Mouse (Mus musculus): ENCODE measurements at regions not wholly inside any gene's neighbourhood (a gene's known extent, or its start where the extent isn't known, plus 50 kb on each side); places are given as distances from the start of the nearest gene placed in this dataset.

DNA sequence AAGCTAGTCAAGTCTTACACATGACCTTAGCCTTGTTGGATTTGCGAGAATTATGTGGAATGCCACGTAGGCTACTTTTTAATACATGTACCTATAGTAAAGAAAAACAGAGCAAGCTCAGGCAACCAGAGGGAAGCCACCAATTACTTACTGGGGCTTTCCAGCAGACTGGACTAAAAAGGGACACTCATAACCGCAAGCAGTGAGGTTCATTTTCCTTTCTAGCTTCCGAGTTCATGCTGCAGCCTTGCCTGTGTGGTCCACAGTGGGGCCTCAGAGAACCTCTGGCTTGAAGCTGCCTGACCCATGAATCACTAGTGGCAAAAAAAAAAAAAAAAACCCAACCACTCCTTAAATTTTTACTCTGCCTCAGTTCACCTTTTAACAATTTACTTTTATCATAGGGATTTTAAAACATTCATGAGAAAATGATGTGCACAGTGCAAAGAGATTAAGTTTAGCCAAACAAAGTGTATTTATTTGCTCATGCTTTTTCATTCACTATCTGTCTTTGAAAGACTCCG lies 188.6 kb upstream of the 1700066M21Rik start:
- DNase-seq (ENCODE audit: low spot score), result no peak

DNA sequence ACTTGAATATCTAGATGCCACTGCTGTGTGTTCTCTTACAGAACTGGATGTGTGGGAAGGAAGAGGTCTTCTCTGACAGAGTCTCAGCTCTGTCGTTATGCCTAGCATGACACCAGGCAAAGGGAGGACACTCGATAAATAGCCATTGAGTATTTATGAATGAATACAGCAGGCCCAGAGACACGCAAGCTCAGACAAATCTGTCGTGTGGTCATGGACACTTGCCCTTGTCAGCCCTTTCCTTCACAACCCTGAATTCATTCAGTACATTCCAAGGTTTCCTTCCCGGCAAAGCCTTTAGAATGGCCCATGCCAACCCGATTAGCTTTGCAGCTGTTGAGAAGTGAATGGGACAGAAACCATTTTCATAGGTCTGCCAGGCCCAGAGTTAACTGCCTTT lies 176.1 kb upstream of the 1700066M21Rik start:
- DNase-seq (ENCODE audit: low spot score), result no peak

DNA sequence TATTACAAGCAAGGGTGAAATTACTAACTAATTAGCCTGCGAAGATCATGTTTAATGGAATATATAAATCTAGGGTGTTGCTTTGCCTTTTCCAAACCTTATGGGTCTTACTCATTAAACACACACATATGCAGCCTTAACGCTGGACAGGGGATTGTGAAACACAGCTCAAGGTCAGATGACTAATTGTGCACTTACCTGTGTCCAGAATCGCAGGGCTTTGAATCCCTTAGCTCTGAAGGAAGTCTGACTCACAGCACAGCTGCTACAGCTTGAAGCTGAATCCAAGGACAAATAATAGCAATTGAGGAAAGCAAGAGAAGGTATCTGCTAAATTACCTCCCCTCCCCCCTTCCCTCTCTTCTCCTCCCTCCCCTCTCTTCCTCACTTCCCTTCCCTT lies 173.1 kb upstream of the 1700066M21Rik start:
- no peak for DNase-seq (ENCODE audit: low spot score)

DNA sequence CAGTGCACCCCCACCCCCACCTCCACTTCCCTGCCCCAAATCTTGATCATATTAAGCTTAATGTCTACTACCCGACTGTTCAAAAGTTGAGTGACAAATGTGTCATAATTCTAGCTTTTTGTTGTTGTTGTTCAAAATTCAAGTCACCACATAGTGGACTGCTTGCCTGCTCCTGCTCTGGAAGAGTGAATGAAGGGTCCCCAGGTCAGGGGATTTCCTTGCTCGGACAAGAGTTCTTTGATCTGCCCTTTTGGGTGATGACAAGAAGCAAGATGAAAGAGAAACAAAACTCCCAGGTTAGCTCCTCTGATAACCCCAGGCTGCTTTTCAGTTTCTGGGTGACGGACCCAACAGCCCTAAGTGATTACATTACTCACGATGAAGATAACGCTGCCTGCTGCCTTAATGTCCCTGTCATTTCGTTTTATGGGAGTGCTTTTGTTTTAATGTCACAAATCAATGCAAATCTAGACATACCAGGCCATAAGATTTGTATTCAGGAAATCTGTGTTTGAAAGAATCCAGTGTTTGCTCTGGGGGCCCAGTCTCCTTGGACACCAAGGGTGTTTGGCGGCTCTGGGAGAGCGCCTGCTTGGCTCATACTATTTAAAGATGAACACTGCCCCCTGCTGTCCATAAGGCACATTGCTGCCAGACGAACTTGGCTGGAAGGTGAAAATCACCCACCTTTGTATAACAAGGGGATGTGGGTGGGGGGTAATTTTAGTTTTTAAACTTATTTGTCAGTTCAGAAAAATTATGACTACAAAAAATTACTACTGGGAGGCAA lies 172.0 kb upstream of the 1700066M21Rik start:
- DNase-seq (ENCODE audit: low spot score), result peak; percentile 66

DNA sequence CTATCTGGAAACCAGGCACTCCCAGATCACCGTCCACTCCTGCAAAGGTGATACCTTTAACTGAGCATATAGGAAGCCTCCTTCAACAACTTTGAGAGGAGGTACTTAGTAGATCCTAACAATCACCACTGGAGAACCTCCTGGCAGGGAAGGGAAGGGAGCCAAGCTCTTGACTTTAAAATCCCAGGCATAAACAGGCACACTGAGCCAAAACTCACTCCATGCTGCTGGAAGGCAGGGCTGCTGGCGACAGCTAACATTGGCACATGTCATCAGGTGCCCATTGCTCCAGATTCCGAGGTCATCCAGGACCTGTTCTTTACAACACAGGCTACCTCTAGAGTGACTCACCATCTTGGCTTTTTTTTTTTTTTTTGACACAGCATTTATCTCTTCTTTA lies 170.9 kb upstream of the 1700066M21Rik start:
- no peak for DNase-seq (ENCODE audit: low spot score)

DNA sequence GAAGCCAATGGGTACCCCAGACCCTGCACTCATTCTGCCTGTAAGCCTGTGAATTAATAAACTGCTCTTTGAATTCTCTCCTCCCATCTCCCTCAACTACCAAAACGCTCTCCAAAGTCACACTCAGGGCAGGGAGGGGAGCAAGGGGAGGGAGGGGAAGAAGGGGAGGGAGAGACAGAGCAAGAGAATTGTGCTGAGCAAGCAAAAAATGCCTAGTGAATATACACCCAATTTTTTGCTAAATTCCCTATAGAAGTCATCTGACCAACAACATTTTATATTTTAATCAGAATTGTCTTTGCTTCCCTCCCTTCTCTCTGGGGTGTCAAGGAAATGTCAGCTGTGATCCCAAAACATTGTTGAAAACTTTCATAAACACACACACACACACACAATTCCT lies 170.5 kb upstream of the 1700066M21Rik start:
- DNase-seq (ENCODE audit: low spot score), result no peak

DNA sequence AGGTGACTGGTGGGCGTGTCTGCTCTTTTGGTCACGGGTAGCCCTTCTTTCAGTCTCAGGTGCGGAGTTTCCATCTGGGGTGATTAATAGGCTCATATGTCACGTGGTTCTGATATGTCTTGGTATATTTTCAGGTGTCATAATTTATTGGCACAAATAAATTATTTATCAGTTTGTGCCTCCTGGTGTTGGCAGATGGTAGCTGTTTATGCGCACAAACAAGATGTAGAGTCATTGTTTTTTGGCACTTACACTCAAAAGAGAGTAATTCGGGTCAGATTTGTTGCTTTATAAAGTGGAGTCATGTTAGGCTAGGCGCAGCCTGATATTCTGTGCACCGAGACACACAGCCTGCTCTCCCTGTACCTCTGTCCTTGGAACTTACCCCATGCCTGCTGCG lies 169.0 kb upstream of the 1700066M21Rik start:
- no peak for DNase-seq (ENCODE audit: low spot score)

DNA sequence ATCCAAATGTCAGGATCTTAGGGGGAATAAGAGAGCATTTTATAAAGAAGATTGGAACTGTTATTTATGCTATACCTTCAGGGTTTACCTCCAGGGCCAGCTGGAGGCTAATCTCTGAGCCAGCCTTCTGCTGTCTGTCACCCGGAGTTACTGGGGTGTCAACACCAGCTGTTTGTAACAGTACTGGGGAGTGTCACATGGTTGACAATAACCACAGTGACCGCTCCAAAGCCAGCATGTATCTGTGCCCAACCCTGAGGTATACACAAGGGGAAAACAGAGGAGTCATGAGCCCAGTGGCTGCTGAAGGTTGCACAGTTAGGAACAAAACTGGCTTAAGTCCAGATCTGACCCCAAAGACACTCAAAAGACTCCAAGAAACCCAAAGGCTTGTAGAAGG lies 168.1 kb upstream of the 1700066M21Rik start:
- no peak for DNase-seq (ENCODE audit: low spot score)

DNA sequence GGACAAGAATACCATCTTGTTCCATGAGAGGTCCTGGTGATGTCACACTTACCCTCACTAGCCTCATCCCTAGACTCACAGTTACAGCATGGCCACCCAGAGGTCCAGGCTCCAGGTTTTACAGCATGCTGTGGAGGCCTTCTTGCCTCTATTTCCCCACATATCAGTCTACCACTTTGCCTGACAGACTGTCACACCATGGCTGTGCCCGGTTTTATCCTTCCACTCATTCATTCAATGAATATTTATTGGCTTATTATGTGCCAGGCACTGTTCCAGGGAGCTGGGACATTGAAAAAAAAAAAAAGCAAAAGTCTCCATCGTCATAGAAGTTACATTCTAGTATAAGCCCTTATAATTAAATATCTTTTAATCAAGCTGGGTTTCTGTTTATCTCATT lies 166.4 kb upstream of the 1700066M21Rik start:
- no peak for DNase-seq (ENCODE audit: low spot score)

DNA sequence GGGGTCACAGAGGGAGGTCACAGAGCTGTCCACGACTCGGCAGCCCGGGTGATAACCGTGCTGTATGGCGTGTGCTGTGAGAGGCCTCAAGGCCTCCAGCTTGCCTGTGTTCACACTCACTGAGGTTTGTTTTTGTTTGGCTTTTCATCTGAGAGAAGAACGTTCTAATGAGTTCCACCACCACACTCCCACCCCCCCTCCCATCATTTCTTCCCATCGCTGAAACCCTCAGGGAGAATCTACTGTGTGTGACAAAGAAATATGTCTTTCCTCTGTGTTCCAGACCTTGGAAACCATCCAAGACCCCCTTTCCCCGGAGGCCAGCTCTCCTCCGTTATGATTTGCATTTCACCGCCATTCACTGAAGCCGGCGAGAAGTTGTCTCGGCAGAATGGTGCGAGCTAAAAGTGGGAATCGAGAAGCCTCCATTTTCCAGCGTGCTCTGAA lies 164.0 kb upstream of the 1700066M21Rik start:
- no peak for DNase-seq (ENCODE audit: low spot score)

DNA sequence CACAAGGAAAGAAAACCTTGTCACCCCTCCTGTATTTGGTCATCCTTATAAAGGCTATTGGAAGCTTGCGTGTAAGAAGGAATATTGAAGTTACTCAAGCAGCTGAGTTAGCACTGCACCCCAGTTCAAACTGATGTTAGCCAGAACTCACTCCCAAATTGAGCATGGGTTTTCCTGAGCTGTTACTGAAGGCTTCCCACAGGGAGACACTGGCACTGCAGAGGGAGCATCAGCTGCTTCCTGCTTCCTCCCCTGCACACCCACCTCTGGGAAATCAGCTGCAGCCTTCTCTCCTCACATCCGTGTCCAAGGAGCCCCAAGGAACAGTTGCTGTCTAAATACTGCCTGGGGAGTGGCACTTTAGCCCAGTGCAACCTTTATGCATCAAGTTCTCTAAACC lies 163.2 kb upstream of the 1700066M21Rik start:
- no peak for DNase-seq (ENCODE audit: low spot score)

DNA sequence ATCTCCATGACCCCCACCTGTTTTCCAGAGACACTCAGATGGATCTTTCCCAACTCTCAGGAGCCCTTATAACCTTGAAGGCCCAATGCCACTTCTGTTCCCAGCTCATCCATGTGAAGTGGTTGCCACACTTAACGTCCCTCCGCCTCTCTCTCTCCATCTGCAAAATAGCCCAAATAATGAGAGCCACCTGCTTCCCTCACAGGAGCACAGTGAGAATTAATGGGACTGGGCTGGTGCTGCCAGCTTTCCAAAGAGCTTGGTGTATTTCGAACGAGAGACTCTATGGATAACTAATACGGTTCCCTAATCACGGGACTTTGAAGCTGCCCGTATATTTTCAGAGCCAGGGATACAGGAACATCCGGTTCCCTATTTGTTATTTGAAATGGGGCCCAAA lies 159.8 kb upstream of the 1700066M21Rik start:
- DNase-seq (ENCODE audit: low spot score), result no peak

DNA sequence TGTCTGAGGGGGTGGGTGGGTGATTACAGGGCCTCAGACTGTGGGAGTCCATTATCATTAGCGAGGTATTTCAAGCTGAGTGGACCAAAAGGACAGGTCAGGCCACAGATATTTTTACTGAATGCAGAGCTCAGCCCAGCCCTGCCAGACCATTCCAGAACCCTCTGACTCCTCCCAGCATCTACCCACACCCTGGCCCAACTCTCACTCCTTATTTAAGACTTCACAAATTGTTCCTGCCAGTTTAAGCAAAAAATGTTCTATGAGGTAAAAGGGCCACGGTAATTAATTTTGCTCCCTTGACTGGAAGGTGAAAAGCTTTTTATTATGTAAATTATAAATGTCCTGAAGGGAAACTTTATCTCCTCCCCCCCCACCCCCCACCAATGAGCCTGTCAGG lies 159.3 kb upstream of the 1700066M21Rik start:
- no peak for DNase-seq (ENCODE audit: low spot score)

DNA sequence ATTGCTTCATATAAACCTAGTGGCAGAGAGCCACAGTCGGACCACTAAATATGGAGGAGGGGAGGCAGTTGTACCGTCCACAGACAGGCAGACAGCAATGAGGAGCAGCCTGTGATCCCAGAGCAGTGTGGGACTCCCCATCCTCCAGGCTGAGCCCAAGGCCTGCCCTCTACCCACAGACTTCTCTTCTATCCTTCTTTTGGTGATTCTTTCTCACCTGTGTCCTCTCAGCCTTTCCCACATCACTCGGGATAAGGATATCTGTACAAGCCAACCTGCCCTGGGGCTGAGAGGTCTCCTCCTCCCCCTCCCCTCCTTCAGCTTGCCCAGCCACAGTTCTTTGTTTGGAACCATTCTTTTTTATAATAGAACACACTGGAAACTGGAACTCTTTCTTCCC lies 158.8 kb upstream of the 1700066M21Rik start:
- DNase-seq (ENCODE audit: low spot score), result no peak

DNA sequence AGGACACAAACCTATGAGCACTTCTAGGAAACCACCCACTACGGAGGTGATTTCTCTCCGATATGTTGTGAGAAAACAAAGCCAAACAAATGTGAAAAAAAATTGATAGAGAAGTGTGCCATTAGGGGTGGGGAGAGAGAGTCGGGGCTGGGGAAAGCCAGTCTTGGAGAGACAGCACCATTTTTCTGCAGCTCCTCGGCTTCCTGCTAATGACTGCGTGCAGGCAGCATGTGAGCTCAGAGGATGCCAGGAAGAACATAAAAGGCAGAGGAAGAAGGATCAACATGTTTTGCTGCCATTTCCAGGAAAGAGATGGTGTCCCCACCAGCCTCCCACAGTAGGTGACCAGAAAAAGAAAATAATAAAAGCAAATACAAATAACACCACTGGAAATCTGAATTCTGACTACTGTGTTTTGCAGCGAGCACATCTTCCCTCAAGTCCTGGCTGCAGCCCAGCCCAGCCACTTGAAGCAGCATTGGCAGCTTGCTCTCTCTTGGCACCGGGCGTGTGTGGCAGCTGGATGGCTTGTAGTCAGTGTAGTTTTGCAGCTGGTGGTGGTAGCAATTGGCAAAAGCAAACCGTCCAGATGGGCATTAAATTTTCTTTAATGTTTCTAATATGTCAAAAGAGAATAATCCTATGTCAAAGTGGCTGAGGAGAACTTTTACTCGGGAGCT lies 152.9 kb upstream of the 1700066M21Rik start:
- peak; percentile 66 for DNase-seq (ENCODE audit: low spot score)

DNA sequence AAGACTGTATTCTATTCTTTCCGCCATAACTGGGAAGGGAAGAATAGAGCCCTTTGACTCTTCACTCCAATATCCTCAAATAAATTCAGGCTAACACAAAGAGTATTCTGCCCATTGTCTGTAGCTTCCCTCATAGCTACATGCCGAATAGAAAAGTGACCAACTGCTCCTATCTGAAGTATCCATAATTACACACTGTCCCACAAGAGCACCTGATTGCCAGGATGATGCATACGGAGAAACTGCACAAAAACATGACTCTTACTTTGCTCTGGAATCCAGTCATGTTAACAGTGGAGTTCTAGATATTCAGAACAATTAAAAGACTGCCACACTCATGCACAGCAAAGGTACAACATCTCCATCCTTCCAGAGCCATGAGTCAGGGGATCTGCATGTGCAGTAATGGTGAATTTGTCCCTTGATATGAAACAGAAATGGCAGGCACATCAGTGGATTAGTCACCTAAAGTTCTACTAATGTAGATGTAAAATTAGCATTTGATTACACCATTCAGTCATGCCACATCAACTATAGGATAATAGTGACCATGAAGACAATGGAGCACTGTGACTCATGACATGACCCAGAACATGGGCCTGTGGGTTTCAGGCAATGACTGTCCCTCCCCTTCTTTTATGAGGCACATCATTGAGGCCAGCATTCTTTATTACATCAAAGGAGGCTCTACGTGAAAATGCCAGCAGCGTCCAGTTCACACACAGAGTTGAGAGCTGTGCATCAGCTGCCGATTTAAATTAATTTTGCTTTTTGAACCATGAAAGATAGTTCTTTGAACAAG lies 133.6 kb upstream of the 1700066M21Rik start:
- no peak for DNase-seq (ENCODE audit: low spot score)

DNA sequence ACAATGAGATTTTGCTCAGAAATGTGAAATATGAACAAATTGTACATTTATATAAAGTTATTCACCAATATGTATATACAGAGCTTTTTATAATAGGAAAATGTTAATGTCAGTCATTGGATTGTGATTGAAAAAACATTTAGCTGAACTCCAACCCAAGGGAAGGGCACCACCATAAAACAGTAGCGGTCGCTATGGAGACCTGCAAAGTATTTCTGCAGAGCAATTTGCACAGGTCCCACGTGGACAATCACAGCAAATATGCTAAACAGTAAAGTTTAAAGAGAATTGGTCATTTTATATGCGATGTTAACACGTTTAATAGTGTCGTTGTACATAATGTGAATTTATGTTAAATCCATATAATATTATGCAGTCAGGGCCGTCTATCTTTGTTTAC lies 117.8 kb upstream of the 1700066M21Rik start:
- DNase-seq (ENCODE audit: low spot score), result no peak

DNA sequence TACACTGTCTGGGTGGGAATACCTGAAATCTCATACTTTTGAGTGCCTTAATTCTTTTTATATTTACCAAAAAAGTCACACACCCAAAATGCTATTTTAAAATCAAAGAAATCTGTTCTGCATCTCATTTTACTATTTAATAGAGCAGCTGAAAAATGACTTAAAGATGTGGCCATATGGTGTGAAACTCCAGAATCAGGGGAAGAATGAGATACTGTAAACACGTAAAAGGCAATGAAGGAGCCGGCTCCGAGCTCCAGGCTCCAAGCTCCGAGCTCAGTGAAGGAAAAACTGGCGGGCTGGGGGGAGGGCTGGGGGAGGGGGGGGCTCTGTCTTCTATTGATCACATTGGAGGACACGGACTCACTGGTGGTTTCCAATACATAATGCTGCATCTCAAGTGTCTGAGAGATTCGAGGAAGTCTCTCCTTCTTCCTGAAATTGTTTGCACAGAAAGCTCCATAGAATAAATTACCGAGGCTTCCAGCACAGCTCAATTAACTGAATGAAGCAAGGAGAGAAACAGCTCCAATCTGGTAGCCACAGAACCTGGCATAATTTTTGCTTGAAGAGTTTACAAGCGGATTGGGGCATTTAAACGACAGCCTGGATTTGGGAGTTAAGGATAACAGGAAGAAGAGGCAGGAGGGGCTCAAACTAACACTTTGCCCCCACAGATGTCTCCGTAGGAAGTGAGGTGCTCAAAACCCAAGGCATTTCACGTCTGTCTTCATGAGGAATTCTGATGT lies 112.2 kb upstream of the 1700066M21Rik start:
- no peak for DNase-seq (ENCODE audit: low spot score)

DNA sequence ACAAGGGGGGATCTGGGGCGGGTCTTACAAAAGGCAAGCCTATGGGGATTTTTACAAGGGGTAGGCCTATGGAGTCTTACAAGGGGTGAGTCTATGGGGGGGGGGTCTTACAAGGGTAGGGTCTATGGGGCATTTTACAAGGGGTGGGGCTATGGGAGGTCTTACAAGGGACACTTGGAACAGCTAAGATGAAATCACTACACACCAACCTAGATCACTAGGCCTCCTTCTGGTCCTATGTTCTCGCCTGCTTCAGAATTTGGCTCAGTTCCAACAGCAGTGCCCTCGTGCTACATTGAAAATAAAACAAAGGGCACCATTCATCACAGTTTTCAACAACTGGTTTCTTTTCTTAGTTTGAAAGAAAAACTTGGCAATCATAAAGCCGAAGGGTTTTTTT lies 110.7 kb upstream of the 1700066M21Rik start:
- no peak for DNase-seq (ENCODE audit: low spot score)

DNA sequence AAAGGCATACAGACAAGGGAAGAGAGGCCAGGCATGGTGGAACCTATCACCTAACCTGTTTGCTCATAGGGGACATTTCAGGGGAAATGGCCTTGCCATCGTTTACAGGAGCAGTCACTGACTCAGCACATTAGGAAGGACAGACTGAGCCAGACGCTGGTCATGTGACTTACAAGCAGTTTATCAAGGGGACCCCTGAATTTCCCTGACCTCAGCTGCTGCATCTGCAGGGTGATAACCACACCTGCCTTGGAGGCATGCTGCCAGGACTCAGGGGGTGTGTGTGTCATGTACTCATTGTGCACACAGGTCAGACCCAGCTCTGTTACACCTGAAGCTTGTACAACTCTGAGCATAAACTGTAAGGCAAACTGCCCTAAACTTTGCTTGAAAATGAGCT lies 109.6 kb upstream of the 1700066M21Rik start:
- DNase-seq (ENCODE audit: low spot score), result no peak

DNA sequence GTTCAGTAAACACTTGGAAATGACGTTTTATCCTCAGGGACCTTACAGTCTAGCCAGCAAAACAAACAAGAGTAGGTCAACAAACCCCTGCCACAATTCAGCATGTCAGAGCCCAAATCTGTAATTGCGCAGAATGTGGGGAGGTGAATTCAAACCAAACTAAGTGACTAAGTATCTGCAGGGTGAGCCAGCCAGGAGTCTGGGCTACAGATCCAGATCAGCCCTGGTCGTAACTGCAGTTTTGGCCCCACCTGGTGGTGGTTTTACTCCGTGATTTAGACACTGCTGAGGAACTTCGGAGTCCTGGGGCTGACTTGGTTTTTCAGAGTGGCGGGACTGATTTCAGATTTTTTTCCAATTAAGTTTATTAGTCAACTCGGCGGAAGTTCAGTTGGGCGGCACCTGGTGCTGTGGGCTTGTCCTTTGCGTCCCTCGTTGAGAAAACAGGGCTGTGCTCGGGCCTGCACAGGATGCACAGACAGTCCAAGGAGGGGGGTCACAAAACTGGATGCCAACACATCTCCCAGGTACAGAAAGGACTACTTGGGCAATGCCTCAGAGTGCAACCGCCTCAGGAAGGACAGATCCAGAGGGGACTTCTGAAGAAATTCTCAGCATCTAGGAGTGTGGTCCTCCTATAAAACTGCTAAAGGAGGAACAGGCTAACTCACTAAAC lies 107.6 kb upstream of the 1700066M21Rik start:
- peak; percentile 62 for DNase-seq (ENCODE audit: low spot score)
